Mouse (Mus musculus): ENCODE data around the gene Farsb.
"Not testable (repeated sequence)": the region's sequence is repeated elsewhere in the genome, so short reads cannot be mapped to it uniquely, and the experiment has no call there.

The Farsb gene

DNA sequence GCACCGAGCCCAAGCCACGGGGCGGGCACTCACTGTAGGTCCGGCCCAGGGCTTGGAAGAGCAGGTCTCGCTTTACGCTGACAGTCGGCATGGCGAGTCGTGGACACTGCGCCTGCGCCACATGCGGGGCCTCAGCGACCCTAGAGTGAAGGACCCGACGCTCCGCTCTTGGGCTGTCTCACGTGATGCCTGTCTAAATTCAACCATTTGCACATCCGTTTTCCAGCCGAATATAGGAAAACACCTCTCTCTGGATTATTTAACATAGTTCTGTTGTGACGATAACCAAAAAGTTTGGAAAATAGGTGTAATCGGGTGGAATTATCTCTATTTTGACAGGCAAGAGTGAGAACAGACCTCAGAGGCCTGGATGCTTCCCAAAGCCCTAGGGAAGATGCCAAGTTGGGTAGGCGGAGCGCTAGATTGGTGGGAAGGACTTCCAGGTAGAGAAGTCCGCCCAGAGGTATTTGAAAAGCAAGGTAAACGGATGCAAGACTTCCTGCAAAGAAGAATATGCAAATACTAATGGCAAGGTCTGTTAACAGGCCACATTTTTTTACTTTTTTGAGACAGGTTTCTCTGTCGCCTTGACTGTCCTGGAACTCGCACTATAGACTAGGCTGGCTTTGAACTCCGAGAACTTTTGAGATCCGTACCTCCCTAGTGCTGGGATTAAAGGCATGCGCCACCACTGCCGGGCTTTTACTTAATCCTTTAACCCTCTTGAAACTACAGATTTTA, at the start of gene Farsb:
Farsb (minus strand) TSS at position 146 of the 741 bp plus-strand sequence.
- DNase-seq (ENCODE audit: low spot score), result peak; percentile 96

DNA sequence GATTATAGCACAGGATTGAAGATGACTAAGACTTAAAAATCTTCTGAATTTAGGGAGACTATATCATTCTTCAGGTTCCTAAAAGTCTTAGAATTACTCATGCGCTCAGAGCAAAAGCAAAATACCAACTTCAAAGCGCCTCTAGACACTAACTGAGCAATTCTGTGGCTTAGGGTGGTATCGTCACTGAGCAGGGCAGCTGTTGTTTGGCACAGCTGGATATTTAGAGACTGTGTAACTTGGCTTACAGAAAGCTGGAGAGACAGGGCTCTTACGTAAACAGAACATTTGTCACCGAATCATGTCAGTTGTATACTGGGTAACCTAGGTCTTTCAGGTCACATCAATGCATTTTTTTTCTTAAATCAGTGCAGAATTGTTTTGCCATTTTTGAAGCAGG, 49.7 kb upstream of the Farsb start:
- no peak for DNase-seq (ENCODE audit: low spot score)

DNA sequence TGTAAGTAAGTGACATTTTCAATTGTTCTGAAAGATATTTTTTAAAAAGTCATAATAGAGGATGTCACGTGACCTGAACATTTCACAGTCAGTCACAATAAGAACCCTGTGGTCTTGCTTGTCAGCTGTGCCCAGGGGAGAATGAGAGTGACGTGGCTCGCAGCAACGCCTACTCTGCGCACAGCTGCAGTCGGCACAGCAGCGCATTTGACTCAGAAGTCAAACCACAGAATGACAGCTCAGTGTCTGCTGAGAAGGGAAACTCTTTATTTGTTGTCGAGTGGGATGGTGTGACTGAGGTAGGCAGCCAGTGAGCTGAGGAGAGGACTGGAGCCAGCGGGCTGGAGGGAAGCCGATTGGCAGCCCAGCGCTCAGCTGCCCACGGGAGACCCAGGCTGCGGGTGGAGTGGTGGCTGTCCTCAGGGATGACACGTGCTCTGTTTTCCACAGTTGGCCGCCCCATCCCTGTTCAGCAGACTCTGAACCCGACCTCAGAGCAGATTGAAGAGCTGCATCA, 48.9 kb upstream of the Farsb start:
- peak; percentile 64 for DNase-seq (ENCODE audit: low spot score)

DNA sequence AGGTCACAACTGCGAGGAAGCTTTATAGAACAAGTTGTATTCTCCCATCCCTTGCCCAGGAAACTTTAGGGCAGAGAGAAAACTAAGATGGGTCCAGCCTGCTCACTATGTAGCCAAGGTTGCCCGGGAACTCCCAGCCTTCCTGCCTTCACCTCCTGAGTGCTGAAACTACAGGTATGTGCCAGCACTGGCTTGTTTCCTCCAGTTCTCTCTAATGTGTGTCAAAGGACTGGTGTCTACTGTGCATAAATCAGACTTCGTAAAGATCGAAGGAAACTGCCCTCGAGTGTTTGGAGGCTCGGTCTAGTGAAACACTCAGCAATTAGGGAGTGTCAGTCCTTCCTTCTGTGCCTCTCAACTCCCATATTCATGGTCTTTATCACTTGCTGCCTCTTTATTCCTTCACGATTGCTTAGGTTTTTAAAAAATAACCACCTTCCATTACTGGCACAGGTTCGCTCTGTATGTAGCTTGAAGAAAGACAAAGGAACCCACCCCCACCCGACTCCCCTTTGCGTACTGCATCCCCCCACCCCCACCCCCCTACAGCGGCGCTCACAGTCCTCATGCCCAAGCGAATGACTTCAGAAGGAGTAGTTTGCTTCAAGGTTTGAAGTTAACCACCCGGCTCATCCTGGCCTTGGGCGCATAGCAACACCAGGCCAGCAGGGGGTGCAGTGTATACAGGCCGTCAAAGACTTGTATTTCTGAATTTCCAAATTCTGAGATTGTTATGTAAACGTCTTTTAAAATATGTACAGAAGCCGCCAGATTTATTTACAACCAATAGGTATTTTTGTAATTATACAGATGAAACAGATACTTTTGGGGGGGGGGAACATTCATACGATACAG, 47.8 kb upstream of the Farsb start:
- DNase-seq (ENCODE audit: low spot score), result peak; percentile 83

DNA sequence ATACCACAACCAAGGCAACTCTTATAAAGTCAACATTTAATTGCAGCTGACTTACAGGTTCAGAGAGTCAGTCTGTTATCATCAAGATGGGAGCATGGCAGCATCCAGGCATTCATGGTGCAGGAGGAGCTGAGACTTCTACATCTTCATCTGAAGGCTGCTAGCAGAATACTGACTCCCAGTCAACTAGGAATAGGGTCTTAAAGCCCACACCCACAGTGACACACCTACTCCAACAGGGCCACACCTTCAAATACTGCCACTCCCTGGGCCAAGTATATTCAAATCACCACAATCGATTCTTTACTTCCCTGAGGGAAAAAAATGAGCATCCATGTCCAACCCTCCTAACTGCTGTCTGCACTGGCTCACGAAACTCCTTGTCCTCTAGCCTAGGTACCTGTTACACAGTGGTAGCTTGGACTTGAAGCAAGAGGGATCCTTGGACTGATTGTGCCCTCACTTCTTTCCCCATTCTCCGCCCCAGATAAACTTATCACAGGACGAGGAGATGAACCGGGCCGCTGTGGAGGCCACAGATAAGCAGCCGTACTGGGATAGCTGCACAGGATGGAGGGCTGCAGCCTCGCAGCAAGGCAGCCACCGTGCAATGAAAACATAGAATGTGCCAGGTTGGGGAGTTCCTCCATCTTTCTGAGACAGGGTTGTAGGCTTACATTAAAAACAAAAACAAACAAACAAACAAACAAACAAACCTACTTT, 45.9 kb upstream of the Farsb start:
- no peak for DNase-seq (ENCODE audit: low spot score)

DNA sequence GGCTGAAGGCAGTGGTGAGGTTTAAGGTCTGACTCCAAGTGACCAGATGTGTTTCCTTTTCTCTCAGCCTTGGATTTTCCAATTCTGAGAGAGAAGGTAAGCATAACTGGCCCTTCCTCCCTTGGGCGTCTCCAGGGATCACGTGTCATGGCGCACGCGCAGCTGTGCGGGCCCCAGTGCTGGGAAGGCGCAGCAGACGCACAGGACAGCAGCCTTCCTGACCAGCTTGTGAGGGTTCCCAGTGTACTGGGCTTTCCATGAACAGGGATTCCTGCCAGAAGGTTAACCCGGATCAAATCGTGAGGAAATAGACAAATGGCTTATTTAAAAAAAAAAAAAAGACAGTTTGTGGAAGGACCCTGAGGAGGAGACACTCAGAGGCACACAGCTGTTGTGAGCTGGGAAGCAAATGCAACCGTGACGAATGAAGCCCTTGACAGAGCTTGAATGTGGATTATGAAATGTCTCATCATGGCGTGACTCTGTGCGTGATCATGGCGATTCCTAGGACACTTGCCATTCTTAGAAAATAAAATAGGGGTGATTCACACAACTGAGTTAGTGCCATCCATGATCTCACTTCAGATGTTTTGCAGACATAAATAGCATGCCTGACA, 43.6 kb upstream of the Farsb start:
- no peak for DNase-seq (ENCODE audit: low spot score)

DNA sequence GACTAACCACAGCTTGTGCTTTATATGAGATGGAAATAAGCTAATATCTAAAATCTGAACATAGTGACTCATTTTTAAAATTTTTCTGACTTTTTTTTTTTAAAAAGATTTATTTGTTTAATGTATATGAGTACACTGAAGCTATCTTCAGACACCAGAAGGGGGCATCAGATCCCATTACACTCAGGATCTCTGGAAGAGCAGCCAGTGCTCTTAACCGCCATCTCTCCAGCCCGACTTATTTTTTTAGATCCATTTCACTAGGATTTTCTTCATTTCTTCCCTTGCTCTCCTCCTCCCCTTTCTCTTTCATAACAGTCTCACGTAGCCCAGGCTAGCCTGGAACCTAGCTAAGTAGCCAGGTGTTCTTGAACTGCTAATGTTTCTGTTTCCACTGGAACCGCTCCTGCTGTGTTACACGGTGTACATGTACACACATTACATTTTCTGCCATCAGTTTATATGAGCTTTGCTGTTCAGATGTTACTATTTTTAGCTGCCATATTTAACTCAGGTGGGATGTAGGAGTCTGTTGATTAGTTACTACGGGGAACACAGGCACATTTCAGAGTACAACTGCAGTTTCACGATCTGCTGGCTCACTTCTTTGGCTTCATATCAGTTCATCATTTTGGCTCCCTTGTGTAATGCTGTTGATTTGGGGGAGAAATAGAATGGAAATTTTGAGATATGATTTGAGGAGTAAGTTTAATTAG, 42.0 kb upstream of the Farsb start:
- DNase-seq (ENCODE audit: low spot score), result no peak

DNA sequence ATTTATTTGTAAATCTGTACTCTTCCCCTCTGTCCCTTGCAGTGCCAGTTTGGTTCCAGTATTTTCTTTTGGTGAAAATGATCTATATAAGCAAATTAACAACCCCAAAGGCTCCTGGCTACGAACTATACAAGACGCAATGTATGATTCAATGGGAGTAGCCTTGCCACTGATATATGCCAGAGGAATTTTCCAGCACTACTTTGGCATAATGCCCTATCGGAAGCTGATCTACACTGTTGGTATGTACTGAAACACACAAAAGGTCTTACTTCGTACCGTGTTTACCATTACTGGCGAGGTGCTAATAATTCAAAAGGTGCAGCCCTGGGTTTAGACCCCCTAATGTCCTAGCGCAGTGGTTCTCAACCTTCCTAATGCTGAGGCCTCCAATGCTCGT, 40.3 kb upstream of the Farsb start:
- DNase-seq (ENCODE audit: low spot score), result no peak

DNA sequence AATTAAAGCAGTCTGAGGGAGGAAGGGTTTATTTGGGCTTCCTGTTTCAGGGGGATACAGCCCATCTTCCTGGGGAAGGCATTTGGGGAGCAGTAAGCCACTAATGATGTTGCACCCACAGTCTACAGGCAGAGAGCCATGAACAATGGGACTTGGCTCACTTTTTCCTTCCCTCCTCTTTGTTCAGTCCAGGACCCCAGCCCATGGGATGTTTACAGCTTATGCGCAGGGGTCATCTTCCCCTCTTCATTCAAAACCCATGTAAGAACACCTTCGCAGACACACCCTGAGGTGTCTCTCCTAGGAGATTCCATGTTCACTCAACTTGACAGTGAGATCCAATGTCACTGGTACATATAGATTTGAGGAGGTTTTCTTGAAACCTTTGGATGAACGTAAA, 39.7 kb upstream of the Farsb start:
- DNase-seq (ENCODE audit: low spot score), result no peak

DNA sequence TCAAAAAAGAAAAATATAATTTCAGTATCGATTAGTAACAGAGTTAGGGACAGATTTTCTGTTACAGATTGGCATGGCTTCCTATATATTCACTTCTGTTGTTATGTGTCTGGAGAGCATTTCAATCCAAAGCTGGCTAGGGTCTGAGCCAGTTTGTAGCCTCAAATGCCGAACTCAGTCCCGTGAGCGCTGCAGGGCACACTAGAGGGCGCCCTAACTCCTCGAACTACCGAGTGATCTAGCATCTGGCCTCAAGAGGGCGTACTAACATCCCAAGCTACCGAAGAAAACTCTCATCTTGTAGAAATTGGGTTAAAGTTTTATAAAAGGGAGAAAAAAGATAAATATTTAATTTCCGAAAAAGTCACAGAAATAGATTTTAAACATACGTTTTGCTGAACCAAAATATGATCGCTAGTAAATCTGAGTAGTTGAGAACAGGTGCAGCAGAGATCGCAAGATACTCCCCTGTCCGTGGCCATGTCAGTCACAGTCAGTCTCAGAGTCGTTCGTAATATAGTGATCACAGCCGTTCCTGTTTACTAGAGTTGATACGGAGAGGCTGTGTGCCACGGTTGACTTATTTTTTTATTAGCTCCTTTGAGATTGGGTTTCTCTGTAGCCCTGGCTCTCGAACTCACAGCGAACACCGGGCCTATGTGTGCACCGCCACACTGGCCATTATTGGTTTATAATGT, 36.6 kb upstream of the Farsb start:
- peak; percentile 65 for DNase-seq (ENCODE audit: low spot score)

DNA sequence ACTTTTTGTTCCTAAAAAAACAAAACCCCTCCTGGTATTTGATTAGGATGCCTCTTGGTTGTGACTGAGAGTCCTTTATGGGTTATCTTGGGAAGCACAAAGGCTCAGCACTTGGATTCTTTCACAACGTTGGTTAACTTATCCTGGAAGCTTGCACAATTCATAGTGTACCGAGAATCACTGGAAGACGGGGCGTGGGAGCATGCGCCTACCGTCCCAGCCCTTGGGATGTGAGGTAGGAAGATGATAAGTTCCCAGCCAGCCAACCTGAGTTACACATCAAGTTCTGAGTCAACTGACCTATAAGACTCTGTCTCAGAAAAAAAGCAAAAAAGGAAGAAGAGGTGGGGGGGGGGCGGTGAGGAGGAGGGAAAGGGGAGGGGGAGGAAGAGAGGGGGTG, 30.2 kb upstream of the Farsb start:
- no peak for DNase-seq (ENCODE audit: low spot score)

DNA sequence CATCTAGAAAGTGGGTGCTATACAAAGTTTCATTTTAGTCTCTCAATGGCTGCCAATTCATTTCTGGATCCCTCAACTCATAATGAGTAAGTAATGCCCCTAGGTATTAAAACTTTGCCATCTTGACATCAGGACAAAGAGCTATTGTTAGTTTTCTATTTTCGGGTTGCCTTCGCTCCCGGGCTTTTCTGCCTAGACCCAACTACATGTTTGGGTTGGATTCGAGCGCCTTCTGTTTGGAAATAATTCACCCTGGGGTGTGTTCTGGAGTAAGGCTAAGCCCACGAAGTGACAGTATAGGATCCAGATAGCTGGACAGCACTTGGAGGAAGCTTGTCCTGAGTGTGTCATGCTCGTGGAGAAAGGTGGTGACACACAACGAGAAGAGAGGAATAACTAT, 24.1 kb upstream of the Farsb start:
- DNase-seq (ENCODE audit: low spot score), result no peak

DNA sequence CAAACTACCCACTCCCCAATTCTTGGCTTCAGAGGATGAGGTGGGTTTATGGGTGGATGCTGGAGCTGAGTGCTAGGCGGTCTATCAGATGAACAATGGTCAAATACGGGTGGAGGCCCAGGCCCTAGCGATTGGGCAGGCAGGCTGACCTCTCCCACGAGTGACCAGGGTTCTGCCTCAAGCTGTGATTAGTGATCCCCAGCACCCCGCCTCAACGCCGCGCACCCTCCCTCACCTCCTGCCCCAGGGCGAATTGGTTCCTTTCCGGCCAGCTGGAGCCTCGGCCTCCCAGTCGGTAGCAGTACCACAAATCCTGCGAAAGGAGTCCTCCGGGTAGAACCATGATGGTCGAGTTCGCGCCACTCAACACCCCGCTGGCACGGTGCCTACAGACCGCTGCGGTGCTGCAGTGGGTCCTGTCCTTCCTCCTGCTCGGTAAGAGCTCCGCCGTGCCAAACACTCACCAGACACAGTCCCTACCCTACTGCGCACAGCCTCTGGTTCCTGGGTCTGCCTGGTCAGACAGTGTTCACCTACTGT, 23.0 kb upstream of the Farsb start, which contains the start of gene BC035947:
BC035947 (minus strand) TSS at position 538 of the 540 bp plus-strand sequence.
- DNase-seq (ENCODE audit: low spot score), result no peak

DNA sequence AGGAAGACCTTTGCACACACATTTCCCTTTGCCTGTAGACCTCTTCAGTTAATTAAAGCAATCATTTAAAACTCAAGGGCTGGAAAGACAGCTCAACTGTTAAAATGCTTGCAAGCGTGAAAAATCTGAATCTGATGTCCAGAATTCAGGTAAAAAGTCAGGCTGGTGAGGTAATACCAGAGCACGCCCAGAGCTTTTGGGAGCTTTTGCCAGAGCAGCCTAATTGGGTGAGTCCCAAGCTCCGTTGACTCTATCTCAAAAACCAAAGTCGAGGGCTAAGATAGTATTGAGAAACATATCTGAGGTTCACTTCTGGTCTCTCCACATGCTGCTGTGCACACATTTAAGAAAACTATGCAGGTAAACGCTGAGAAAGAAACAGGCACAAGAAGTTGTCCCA, 22.2 kb upstream of the Farsb start, which contains the start of gene Mogat1:
Mogat1 (plus strand) TSS at position 130 of the 400 bp plus-strand sequence.
- no peak for DNase-seq (ENCODE audit: low spot score)

DNA sequence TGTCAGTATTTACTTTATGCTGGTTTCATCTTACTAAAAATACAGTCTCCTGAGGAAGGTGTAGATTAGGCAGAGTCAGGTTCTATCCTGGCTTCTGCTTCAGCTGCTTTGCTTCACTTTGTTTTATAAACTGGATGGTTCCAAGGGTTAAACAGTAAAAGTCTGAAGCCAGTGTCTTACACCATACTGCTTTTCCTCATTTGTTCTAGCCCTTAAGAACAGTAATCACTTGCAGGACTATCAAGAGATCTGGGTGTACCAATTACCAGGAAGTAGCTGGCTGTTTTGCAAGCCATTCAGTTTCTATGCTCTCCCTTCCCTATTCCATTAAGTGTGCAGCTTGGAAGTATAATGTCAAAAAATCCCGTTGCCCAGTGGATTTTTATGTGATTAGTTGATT, 18.4 kb upstream of the Farsb start:
- no peak for DNase-seq (ENCODE audit: low spot score)

DNA sequence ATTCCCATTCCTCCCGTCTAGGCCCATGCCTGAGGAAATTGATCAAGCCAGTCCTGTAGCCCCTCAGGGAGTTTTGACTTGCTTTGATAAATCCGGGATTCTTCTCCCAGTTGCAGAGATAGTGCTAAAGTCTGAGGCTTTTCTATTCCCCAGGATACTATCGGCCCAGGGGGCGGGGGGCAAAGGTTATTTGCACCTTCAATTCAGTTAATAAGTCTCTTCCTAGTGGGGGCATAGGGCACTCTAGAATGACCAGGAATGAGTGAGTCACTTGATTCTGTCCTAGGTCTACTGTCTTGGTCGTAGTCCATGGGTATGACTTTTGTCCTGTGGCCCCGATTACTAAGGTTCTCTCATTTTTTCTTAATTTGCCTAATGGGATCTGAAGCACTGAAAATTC, 13.8 kb upstream of the Farsb start:
- DNase-seq (ENCODE audit: low spot score), result no peak

DNA sequence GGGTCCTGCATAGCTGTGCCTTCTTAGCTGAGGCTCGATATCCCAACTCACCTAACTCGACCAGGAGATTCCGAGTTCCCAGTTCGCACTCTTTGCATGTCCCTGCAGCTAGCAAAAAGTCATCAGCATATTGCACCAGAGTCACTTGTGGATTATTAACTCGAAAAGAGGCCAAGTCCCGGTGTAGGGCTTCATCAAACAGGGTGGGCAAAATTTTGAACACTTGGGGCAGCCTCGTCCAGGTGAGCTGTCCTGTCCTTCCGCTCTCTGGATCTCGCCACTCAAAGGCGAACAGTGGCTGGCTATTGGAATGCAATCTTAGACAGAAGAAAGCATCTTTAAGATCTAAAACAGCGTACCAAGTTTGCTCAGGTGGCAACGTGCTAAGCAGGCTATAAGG, 13.2 kb upstream of the Farsb start:
- DNase-seq (ENCODE audit: low spot score), result not testable (repeated sequence)

DNA sequence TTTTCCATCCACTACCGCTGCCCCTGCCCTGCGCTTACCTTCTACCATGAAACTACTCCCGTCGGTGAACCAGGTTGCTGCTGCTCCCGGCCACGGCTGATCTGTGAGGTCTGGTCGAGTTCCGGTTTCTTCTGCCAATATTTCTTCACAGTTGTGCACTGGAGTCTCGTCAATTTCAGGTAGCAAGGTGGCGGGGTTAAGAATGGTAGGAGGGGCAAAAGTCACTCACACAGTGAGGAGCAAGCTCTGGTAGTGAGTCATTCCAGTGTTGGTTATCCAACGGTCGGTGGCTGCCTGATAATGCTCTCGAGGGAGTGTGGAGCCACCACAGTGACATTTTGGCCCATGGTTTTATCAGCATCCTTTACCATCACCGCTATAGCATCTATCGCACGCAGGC, 12.3 kb upstream of the Farsb start:
- no peak for DNase-seq (ENCODE audit: low spot score)

DNA sequence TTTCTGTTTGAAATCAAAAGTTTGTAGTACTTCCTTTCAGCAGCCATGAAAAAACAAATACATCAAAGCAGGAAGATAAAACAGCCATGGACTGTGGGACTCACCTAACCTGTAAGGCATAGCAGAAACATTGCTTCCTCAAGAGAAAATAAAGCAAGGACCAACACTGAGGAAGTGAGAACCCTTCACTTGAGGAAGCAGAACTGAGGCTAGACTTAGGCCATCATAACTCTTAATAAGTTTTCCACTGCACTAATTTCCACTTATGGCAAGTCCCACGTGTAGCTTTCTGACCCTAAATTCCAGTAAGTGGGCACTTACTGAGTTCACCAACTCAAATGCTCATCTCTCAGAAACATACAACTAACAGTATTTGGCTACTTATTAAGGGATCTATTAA, 1.4 kb upstream of the Farsb start:
- DNase-seq (ENCODE audit: low spot score), result no peak

DNA sequence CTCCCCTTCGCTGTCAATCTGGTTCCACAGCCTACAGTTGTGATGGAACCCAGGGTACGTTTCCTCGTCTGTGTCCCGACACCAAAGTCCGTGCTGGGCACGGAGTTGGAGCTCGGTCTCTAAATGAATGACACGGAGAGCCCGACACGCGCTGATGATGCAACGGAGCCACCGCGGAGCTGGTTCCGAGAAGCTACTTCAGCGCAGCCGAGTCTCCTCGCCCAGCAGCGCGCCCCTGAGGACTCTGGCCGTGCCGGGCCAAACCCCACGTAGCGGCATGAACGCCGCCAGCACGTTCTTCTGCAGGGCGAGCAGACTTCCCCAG, 308 bp downstream of the Farsb start:
- DNase-seq (ENCODE audit: low spot score), result no peak

DNA sequence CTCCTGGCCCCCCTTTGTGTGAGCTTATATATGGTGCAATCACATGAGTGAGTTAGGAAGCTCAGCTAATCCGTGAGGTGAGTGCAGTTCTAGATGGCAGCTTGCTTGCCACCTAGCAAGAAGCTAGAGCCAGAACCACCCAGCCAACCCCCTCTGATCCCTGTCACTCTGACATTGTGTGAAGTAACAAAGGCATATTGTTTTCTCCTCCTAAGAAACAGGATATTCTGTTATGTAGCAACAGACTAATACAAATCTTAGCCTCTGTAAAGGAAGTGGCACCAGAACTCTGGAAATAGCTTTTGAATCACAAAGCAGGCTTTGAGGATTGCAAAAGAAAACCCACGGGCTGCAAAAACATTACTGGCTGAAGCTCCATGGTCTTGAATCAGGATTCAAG, 4.3 kb downstream of the Farsb start:
- DNase-seq (ENCODE audit: low spot score), result no peak
